Mouse (Mus musculus): ENCODE data around the gene Rgs18.

The Rgs18 gene

DNA sequence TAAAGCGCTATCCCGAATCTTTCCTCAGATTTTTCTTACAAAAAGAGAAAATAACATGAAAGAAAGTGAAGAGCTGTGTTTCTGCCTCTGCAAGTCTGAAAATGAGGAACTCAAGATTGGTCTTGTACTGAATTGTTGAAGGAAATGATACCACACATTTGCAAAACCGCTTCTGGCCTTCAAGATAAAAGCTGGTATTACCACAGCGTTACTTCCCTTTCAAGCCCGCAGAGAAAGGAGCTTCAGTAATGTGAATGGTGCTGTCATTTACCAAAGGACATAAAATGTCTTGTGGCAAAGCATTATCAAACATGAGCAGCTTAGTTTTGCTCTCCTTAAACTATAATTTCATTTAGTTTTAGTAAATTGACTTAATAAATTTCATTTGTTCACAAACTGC, at the start of gene Rgs18:
Gene Rgs18 (minus strand): TSS at position 105 of the 400 bp plus-strand sequence.
- DNase-seq: no peak

DNA sequence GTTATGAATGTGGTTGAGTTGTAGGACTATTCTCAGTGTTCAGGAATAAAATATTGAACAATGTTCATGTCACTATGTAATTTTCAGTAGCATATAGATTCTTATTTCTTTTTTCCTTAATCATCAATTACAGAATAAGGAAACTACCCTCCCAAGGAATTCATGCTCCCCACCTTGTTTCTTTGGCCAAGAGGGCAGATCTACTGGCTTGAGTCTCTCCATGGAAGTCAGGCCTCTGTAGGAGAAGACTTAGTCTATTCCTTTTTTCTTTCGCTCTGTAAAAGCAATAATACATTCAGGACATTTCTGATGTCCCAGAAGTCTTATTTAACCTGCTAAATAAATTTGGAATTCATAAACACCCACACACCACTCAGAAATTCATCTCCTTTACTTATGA, 841 bp downstream of the Rgs18 start:
- no peak for DNase-seq

DNA sequence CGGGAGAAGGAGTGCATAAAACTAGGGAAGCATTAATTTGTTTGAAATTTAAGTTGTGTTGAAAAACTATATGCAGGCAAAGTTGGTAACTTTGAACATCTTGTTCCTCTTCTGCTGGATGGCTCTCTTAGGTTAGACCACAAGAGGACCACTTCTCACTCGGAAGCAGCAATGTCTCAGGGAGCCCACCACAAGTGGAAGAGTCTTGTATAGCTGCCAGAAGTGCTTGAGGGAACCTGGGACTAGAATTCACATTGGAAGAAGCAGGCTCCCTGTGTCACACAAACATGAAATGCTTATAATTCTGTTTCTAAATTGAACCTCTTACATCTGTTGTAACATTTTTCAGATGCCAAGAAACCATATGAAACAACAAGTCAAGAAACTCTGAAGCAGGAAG, 9.0 kb downstream of the Rgs18 start:
- DNase-seq: no peak

DNA sequence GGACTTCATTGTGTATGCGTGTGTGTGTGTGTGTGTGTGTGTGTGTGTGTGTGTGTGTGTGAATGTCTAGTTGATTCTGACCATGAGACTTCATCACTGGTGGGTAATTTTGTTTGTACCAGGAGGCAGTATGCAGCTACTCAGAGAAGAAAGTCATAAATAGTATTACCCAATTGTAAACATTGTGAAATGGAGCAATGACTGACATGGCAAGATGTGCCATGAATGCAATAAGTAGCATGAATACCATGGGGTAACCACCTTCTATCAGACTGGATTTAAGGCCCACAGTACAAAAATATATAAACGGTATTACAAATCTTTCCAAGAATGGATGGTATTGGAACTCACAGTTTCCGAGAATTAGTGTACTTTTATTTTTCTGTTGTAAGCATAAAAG, 14.4 kb downstream of the Rgs18 start:
- DNase-seq: no peak

DNA sequence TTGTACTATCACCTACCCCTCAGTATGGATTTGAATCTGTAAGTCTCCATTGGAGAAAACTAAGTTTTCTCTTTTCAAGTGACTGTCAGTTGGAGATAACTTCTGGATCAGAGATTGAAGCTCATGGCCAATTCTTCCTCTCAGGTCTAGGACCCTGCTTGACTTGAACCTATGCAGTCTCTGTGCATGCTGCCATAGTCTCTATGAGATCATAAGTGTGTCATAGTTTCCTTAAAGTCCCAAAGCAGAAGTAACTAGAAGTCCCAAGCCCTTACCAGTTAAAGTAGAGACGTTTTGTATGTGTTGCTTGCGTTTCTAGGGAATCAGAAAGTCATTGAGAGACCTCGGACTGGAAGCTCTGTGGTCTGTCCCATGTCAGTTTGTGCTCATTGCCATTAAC, 24.5 kb downstream of the Rgs18 start:
- no peak for DNase-seq

DNA sequence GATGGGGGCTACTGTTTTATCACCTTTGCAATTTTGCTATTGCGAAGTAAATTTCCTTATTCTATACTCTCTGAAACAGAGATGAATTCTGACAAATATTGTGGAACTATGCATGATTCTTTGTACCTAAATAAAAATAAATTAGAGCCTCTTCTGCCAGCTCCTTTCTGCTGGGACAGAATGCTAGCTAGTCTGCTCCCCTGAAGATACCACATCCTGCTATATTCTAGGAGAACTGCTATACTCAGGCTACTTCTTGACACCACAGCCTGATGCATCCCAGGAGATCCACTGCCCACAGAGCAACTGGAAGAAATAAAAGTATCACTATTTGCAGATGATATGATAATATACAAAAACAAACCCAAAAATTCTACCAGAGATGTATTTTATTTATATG, 29.1 kb downstream of the Rgs18 start:
- no peak for DNase-seq

DNA sequence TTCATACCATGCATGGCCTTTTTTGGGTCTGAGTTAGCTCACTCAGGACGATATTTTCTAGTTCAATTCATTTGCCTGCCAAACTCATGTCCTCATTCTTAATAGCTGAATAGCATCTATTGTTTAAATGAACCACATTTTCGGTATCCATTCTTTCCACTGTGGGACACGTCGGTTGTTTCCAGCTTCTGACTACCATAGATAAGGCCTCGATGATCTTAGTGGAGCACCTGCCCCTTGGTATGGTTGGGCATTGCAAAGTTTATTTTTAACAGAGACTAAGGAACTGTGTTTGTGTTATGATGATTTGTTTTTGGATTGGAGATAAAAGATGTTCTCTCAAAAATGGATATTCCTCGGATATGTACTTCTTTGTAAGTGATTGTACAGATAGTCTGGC, 37.5 kb downstream of the Rgs18 start:
- DNase-seq: no peak

DNA sequence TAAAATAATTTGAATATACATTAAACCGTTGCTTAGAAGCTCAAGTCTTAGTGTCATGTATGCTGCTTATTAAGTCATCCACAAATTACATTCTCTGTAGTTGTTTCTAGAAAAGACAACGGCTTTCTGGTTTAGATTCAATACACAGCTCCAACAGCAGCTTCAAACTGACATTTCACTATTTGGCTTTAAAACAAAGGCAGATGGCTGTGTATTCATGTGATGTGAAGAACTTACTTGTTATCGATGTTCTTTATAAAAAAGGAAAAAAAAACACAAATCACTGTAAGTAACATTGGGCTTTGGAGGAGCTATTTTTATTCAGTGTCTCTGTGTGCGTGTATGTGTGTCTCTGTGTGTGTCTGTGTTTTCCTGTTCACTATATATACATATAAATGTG, 54.5 kb downstream of the Rgs18 start:
- DNase-seq: no peak

DNA sequence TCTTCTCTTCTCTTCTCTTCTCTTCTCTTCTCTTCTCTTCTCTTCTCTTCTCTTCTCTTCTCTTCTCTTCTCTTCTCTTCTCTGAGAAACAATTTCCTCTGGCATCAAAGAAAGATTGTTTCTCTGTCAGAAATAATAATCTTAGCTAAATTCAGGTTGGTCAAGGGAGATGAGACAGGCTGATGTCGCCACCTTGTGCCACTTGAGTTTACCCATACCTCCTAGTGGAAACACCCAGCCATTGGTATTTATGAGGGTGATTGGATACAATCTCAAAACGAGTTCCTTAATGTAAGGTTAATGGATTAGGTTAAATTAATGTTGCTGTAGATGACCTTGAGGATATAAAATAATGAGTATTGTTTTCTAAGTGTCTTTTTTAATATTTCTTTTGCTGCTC, 70.9 kb downstream of the Rgs18 start:
- DNase-seq: no peak

Data from cerebellum, adult 8-10 months (tissue).